Mouse (Mus musculus) liver, postnatal 0 days (tissue): ENCODE results near the gene Rps6ka1.

ENCODE experiments used
- CTCF ChIP-seq: sonication (generic); IDR thresholded peaks from 2 replicates; pipeline ENCODE4 v1.5.1; 2016; ENCODE audit warnings: antibody characterized with exemption, low read depth
- EP300 ChIP-seq: IDR thresholded peaks from 2 replicates; pipeline ENCODE4 v1.6.1; 2016; ENCODE audit warnings: antibody characterized with exemption, low read depth, mild to moderate bottlenecking

GRCm38 (mm10) chr4:133841035-133841434 is 46.6 kb downstream of the Rps6ka1 start:
- no peak for TF ChIP-seq EP300
- no peak for TF ChIP-seq CTCF
